Mouse (Mus musculus) G1E (cell line): Measurements from ENCODE around the gene Akr1cl.

Experiments used
- CTCF ChIP-seq: IDR thresholded peaks from 2 replicates; pipeline ENCODE4 v1.5.1; 2012; ENCODE audit warnings: low read depth, low read length, inconsistent platforms, mixed read lengths
- GATA1 ChIP-seq: IDR thresholded peaks from 2 replicates; pipeline ENCODE4 v1.6.1; 2012; ENCODE audit warnings: borderline replicate concordance, low read length, inconsistent platforms, mixed read lengths
- TAL1 ChIP-seq: conservative IDR thresholded peaks from 2 replicates; pipeline ENCODE4 v1.6.1; 2012; ENCODE audit warnings: low read depth, low read length, inconsistent platforms, mixed read lengths

- no peak for TF ChIP-seq CTCF
- no peak for TF ChIP-seq TAL1
- TF ChIP-seq GATA1 = no peak
These were observed 4.4 kb downstream of the Akr1cl start for GRCm38 (mm10) chr1:65028206-65028605.
